Mouse (Mus musculus) midbrain, embryonic 13.5 days (tissue): ENCODE measurements around the gene Auts2. TPM values are rescaled to one million over a fixed set of nuclear protein-coding genes. Genes with fewer than 3 reads are reported as not detected.

Experiments used
- ATAC-seq: fragments of 200-750 bp; cut with Nextera tagmentation; 2 replicates; pipeline ENCODE4 v1.8.0; 2017; ENCODE audit warnings: mild to moderate bottlenecking, moderate TSS enrichment, moderate library complexity
- H3K27ac ChIP-seq: fragments of 300-500 bp; sonication (generic); 2 replicates; pipeline ENCODE4 v1.5.1; 2015; ENCODE audit warnings: inconsistent platforms, mild to moderate bottlenecking, moderate library complexity
- H3K27me3 ChIP-seq: fragments of 300-500 bp; sonication (generic); 2 replicates; pipeline ENCODE4 v1.6.1; 2015; ENCODE audit warnings: mild to moderate bottlenecking, inconsistent platforms
- H3K36me3 ChIP-seq: fragments of 300-500 bp; sonication (generic); 2 replicates; pipeline ENCODE4 v1.6.1; 2015; ENCODE audit warnings: mild to moderate bottlenecking, inconsistent platforms
- H3K4me1 ChIP-seq: fragments of 300-500 bp; sonication (generic); replicated peaks from 2 replicates; pipeline ENCODE4 v1.6.1; 2015; ENCODE audit warnings: inconsistent platforms
- H3K4me2 ChIP-seq: fragments of 300-500 bp; sonication (generic); replicated peaks from 2 replicates; pipeline ENCODE4 v1.6.1; 2015; ENCODE audit warnings: moderate library complexity, mild to moderate bottlenecking, inconsistent platforms
- H3K4me3 ChIP-seq: fragments of 300-500 bp; sonication (generic); replicated peaks from 2 replicates; pipeline ENCODE4 v1.5.1; 2015; ENCODE audit warnings: mild to moderate bottlenecking, inconsistent platforms
- H3K9ac ChIP-seq: fragments of 300-500 bp; sonication (generic); replicated peaks from 2 replicates; pipeline ENCODE4 v1.6.1; 2015; ENCODE audit warnings: mild to moderate bottlenecking, inconsistent platforms
- H3K9me3 ChIP-seq: fragments of 300-500 bp; sonication (generic); 2 replicates; pipeline ENCODE4 v1.6.1; 2016; ENCODE audit warnings: mild to moderate bottlenecking, inconsistent platforms
- whole genome bisulfite sequencing: fragments of 180-500 bp; shearing (Covaris S2); methylation state at CpG from one replicate; pipeline ENCODE4 v1.1.7; 2015; 5-methylcytosine and 5-hydroxymethylcytosine counted together
- polyA plus RNA-seq: library from polyadenylated mRNA; unstranded; fragments of >200 nt; fragmentation: Nextera tagmentation; extraction: Ambion mirVana; gene quantifications from 2 replicates; pipeline ENCODE4 v1.2.1, GENCODE M21; 2015

Gene Auts2
- polyA plus RNA-seq, 1 experiment from 2014 or later = 76.2 TPM

- H3K9ac ChIP-seq = no peak overlapping the region
- peaks cover 38% of the 10 kb centered on the region for H3K4me1 ChIP-seq
- 20% methylated on average over 7 of the region's 7 CpGs for WGBS
These were observed 174.5 kb downstream of the Auts2 start for GRCm38 (mm10) chr5:132368678-132369088.

GRCm38 (mm10) chr5:132361276-132361675 is 181.9 kb downstream of the Auts2 start:
- Histone ChIP-seq H3K4me2 (no peak overlapping the region), H3K4me1 (peaks cover 17% of the 10 kb centered on the region), H3K36me3 (no peaks in the 10 kb centered on the region), H3K9me3 (no peaks in the 10 kb centered on the region), H3K27ac (no peak overlapping the region), H3K9ac (no peak overlapping the region), H3K4me3 (no peak overlapping the region), H3K27me3 (no peaks in the 10 kb centered on the region)
- no peak for ATAC-seq
- WGBS = 82% methylated on average over 1 of the region's 1 CpGs

More at GRCm38 (mm10) chr5:132368678-132369088, 174.5 kb downstream of the Auts2 start:
- H3K36me3 ChIP-seq = no peaks in the 10 kb centered on the region
- no peaks in the 10 kb centered on the region for H3K9me3 ChIP-seq
- no peaks in the 10 kb centered on the region for H3K27me3 ChIP-seq
- no peak overlapping the region for H3K4me2 ChIP-seq
- peak; percentile 56; the same call in 1 of the 2 replicates for ATAC-seq
- H3K27ac ChIP-seq = no peak overlapping the region
- no peak overlapping the region for H3K4me3 ChIP-seq

- Histone ChIP-seq H3K4me1 (peaks cover 17% of the 10 kb centered on the region), H3K9ac (no peak overlapping the region)
- WGBS = 73% methylated on average over 5 of the region's 5 CpGs
These were observed 185.4 kb downstream of the Auts2 start for GRCm38 (mm10) chr5:132357726-132358125.

GRCm38 (mm10) chr5:132355935-132356334 is 187.2 kb downstream of the Auts2 start:
- WGBS = 85% methylated on average over 7 of the region's 7 CpGs
- no peak overlapping the region for H3K4me3 ChIP-seq

More at GRCm38 (mm10) chr5:132357726-132358125, 185.4 kb downstream of the Auts2 start:
- no peak for ATAC-seq
- H3K9me3 ChIP-seq = no peaks in the 10 kb centered on the region
- no peaks in the 10 kb centered on the region for H3K36me3 ChIP-seq
- H3K27me3 ChIP-seq = no peaks in the 10 kb centered on the region
- no peak overlapping the region for H3K4me2 ChIP-seq
- no peak overlapping the region for H3K27ac ChIP-seq
- H3K4me3 ChIP-seq = no peak overlapping the region

GRCm38 (mm10) chr5:132352437-132352836 is 190.7 kb downstream of the Auts2 start:
- no peaks in the 10 kb centered on the region for H3K9me3 ChIP-seq
- 42% methylated on average over 1 of the region's 1 CpGs for WGBS
- no peak for ATAC-seq
- no peak overlapping the region for H3K9ac ChIP-seq
- H3K27ac ChIP-seq = no peak overlapping the region
- H3K4me1 ChIP-seq = 0 out of 2 replicates have a peak, but pooled peaks cover 7% of the 10 kb centered on the region
- no peaks in the 10 kb centered on the region for H3K36me3 ChIP-seq
- H3K27me3 ChIP-seq = no peaks in the 10 kb centered on the region
- no peak overlapping the region for H3K4me2 ChIP-seq
- H3K4me3 ChIP-seq = no peak overlapping the region

More at GRCm38 (mm10) chr5:132355935-132356334, 187.2 kb downstream of the Auts2 start:
- no peak overlapping the region for H3K27ac ChIP-seq
- no peaks in the 10 kb centered on the region for H3K36me3 ChIP-seq
- H3K9ac ChIP-seq = no peak overlapping the region
- no peak overlapping the region for H3K4me2 ChIP-seq
- H3K27me3 ChIP-seq = no peaks in the 10 kb centered on the region
- peaks cover 17% of the 10 kb centered on the region for H3K4me1 ChIP-seq
- no peaks in the 10 kb centered on the region for H3K9me3 ChIP-seq
- no peak for ATAC-seq

- Histone ChIP-seq H3K9ac (no peak overlapping the region), H3K27me3 (no peaks in the 10 kb centered on the region), H3K36me3 (no peaks in the 10 kb centered on the region), H3K4me1 (0 out of 2 replicates have a peak, but pooled peaks cover 7% of the 10 kb centered on the region), H3K4me3 (no peak overlapping the region), H3K9me3 (no peaks in the 10 kb centered on the region), H3K4me2 (no peak overlapping the region), H3K27ac (no peak overlapping the region)
- ATAC-seq = no peak
These were observed 192.0 kb downstream of the Auts2 start for GRCm38 (mm10) chr5:132351139-132351538.

- no peaks in the 10 kb centered on the region for H3K36me3 ChIP-seq
- no peak overlapping the region for H3K4me3 ChIP-seq
- H3K9ac ChIP-seq = no peak overlapping the region
- no peaks in the 10 kb centered on the region for H3K9me3 ChIP-seq
- WGBS = 74% methylated on average over 3 of the region's 3 CpGs
- ATAC-seq = no peak
- H3K27ac ChIP-seq = no peak overlapping the region
- no peak overlapping the region for H3K4me2 ChIP-seq
- no peaks in the 10 kb centered on the region for H3K27me3 ChIP-seq
- H3K4me1 ChIP-seq = peaks cover 27% of the 10 kb centered on the region
These were observed 201.8 kb downstream of the Auts2 start for GRCm38 (mm10) chr5:132341315-132341714.

GRCm38 (mm10) chr5:132337677-132338076 is 205.5 kb downstream of the Auts2 start:
- WGBS = 67% methylated on average over 3 of the region's 3 CpGs
- Histone ChIP-seq H3K4me3 (no peak overlapping the region), H3K36me3 (no peaks in the 10 kb centered on the region), H3K4me2 (no peak overlapping the region), H3K9me3 (no peaks in the 10 kb centered on the region), H3K27me3 (no peaks in the 10 kb centered on the region), H3K4me1 (peaks cover 58% of the 10 kb centered on the region), H3K9ac (no peak overlapping the region), H3K27ac (no peak overlapping the region)
- no peak for ATAC-seq

- Histone ChIP-seq H3K4me1 (peaks cover 60% of the 10 kb centered on the region), H3K4me3 (no peak overlapping the region), H3K9me3 (no peaks in the 10 kb centered on the region), H3K36me3 (no peaks in the 10 kb centered on the region), H3K4me2 (no peak overlapping the region), H3K27me3 (no peaks in the 10 kb centered on the region), H3K9ac (no peak overlapping the region), H3K27ac (no peak overlapping the region)
- WGBS = 83% methylated on average over 4 of the region's 4 CpGs
- ATAC-seq = no peak
These were observed 207.4 kb downstream of the Auts2 start for GRCm38 (mm10) chr5:132335719-132336118.

- Histone ChIP-seq H3K4me3 (no peak overlapping the region), H3K9me3 (no peaks in the 10 kb centered on the region), H3K4me2 (no peak overlapping the region), H3K27me3 (no peaks in the 10 kb centered on the region), H3K27ac (no peak overlapping the region), H3K4me1 (peaks cover 64% of the 10 kb centered on the region), H3K36me3 (no peaks in the 10 kb centered on the region), H3K9ac (no peak overlapping the region)
- no peak for ATAC-seq
- 82% methylated on average over 3 of the region's 3 CpGs for WGBS
These were observed 208.3 kb downstream of the Auts2 start for GRCm38 (mm10) chr5:132334796-132335195.

- H3K4me1 ChIP-seq = peaks cover 60% of the 10 kb centered on the region
- no peak for ATAC-seq
- 61% methylated on average over 2 of the region's 2 CpGs for WGBS
- no peak overlapping the region for H3K9ac ChIP-seq
- H3K36me3 ChIP-seq = no peaks in the 10 kb centered on the region
- H3K4me2 ChIP-seq = no peak overlapping the region
- no peak overlapping the region for H3K27ac ChIP-seq
- no peaks in the 10 kb centered on the region for H3K27me3 ChIP-seq
- H3K9me3 ChIP-seq = no peaks in the 10 kb centered on the region
- H3K4me3 ChIP-seq = no peak overlapping the region
These were observed 209.4 kb downstream of the Auts2 start for GRCm38 (mm10) chr5:132333744-132334143.

GRCm38 (mm10) chr5:132332521-132332920 is 210.6 kb downstream of the Auts2 start:
- Histone ChIP-seq H3K4me3 (no peak overlapping the region), H3K27ac (peak overlapping the region; percentile 27), H3K9me3 (no peaks in the 10 kb centered on the region), H3K36me3 (no peaks in the 10 kb centered on the region), H3K4me1 (peaks cover 55% of the 10 kb centered on the region), H3K4me2 (no peak overlapping the region), H3K27me3 (no peaks in the 10 kb centered on the region), H3K9ac (no peak overlapping the region)
- no peak for ATAC-seq
- WGBS = 52% methylated on average over 4 of the region's 4 CpGs
